Mouse (Mus musculus) heart, postnatal 36 days (tissue): ENCODE results near the gene Asxl2. TPM values are rescaled to one million over a fixed set of nuclear protein-coding genes. Genes with fewer than 3 reads are reported as not detected.
"Not testable (repeated sequence)": the region's sequence is repeated elsewhere in the genome, so short reads cannot be mapped to it uniquely, and the experiment has no call there.

Source experiments
- DNase-seq, 2 experiments: peaks; one replicate each; pipeline ENCODE4 v3.0.0; 2021 to 2022
- intact Hi-C: fragments of 180-260 bp; cut with DNase I; formaldehyde crosslinking; loops from one replicate; pipeline ENCODE4 v1.15.1; 2025
- total RNA-seq, 2 experiments: library from RNA; stranded (reverse); gene quantifications; 2 replicates each; pipeline ENCODE4 v1.2.3; 2021

Gene Asxl2
- 10 to 100 TPM; 24.0 to 28.1 TPM for total RNA-seq

GRCm38 (mm10) chr12:3426530-3427034 lies at the start of gene Asxl2:
Gene Asxl2 (plus strand): TSS chr12:3426857.
- DNase-seq, result peak; percentile 97 to 98
- intact Hi-C loops, result loop anchor here (2.0 to 10.0 kb wide), 5 partner anchors 62 to 1488 kb away; partner anchors contain the start of genes Atad2b, Dtnb, Kif3c and Rab10

GRCm38 (mm10) chr12:3377190-3377589 lies 49.5 kb upstream of the Asxl2 start:
- no peak for DNase-seq
- intact Hi-C loops, result no loop called here

- intact Hi-C loops, result no loop called here
- DNase-seq, result no peak
These were observed 48.9 kb upstream of the Asxl2 start for GRCm38 (mm10) chr12:3377755-3378154.

- intact Hi-C loops, result no loop called here
- DNase-seq, result no peak
These were observed 41.8 kb upstream of the Asxl2 start for GRCm38 (mm10) chr12:3384860-3385259.

GRCm38 (mm10) chr12:3385271-3385670 lies 41.4 kb upstream of the Asxl2 start:
- no peak for DNase-seq
- intact Hi-C loops, result no loop called here

- intact Hi-C loops, result no loop called here
- no peak for DNase-seq
These were observed 40.7 kb upstream of the Asxl2 start for GRCm38 (mm10) chr12:3385940-3386339.

GRCm38 (mm10) chr12:3387891-3388290 lies 38.8 kb upstream of the Asxl2 start:
- intact Hi-C loops, result no loop called here
- no peak for DNase-seq

GRCm38 (mm10) chr12:3389394-3389793 lies 37.3 kb upstream of the Asxl2 start:
- intact Hi-C loops, result no loop called here
- DNase-seq, result no peak

GRCm38 (mm10) chr12:3390071-3390470 lies 36.6 kb upstream of the Asxl2 start:
- DNase-seq, result no peak
- intact Hi-C loops, result loop anchor here (10.0 kb wide), 1 partner anchor 295 kb away; no protein-coding TSS in a partner anchor

- intact Hi-C loops, result loop anchor here (10.0 kb wide), 1 partner anchor 296 kb away; no protein-coding TSS in a partner anchor
- DNase-seq, result peak; percentile 78 to 84
These were observed 35.9 kb upstream of the Asxl2 start for GRCm38 (mm10) chr12:3390577-3391262.

GRCm38 (mm10) chr12:3391276-3391675 lies 35.4 kb upstream of the Asxl2 start:
- intact Hi-C loops, result loop anchor here (10.0 kb wide), 1 partner anchor 296 kb away; no protein-coding TSS in a partner anchor
- DNase-seq, result no peak

GRCm38 (mm10) chr12:3393140-3393539 lies 33.5 kb upstream of the Asxl2 start:
- DNase-seq, result no peak
- intact Hi-C loops, result loop anchor here (10.0 kb wide), 1 partner anchor 298 kb away; no protein-coding TSS in a partner anchor

- DNase-seq, result no peak
- intact Hi-C loops, result loop anchor here (10.0 kb wide), 1 partner anchor 302 kb away; no protein-coding TSS in a partner anchor
These were observed 29.7 kb upstream of the Asxl2 start for GRCm38 (mm10) chr12:3396931-3397330.

- DNase-seq, intact Hi-C loops: not testable (repeated sequence)
These were observed 21.0 kb upstream of the Asxl2 start for GRCm38 (mm10) chr12:3405662-3406061.

- intact Hi-C loops, result no loop called here
- no peak for DNase-seq
These were observed 20.1 kb upstream of the Asxl2 start for GRCm38 (mm10) chr12:3406585-3406984.

GRCm38 (mm10) chr12:3414956-3415355 lies 11.7 kb upstream of the Asxl2 start:
- intact Hi-C loops, result no loop called here

GRCm38 (mm10) chr12:3418761-3419160 lies 7.9 kb upstream of the Asxl2 start:
- intact Hi-C loops, result no loop called here

More at GRCm38 (mm10) chr12:3414956-3415355, 11.7 kb upstream of the Asxl2 start:
- DNase-seq, result no peak

GRCm38 (mm10) chr12:3420519-3420918 lies 6.1 kb upstream of the Asxl2 start:
- no peak for DNase-seq
- intact Hi-C loops, result loop anchor here (10.0 kb wide), 1 partner anchor 1494 kb away; the partner anchor contains the start of gene Atad2b

More at GRCm38 (mm10) chr12:3418761-3419160, 7.9 kb upstream of the Asxl2 start:
- no peak for DNase-seq

- no peak for DNase-seq
- intact Hi-C loops, result loop anchor here (10.0 kb wide), 1 partner anchor 1492 kb away; the partner anchor contains the start of gene Atad2b
These were observed 3.9 kb upstream of the Asxl2 start for GRCm38 (mm10) chr12:3422786-3423185.

- intact Hi-C loops, result loop anchor here (10.0 kb wide), 1 partner anchor 1491 kb away; the partner anchor contains the start of gene Atad2b
- DNase-seq, result peak in 1 of 2 experiments; percentile 10
These were observed 2.5 kb upstream of the Asxl2 start for GRCm38 (mm10) chr12:3424179-3424578.
